Mouse (Mus musculus): Measurements from ENCODE around the gene Txndc8. TPM values are rescaled to one million over a fixed set of nuclear protein-coding genes. Genes with fewer than 3 reads are reported as not detected.

Txndc8 gene
- total and polyA plus RNA-seq, 3 experiments, result not detected

DNA sequence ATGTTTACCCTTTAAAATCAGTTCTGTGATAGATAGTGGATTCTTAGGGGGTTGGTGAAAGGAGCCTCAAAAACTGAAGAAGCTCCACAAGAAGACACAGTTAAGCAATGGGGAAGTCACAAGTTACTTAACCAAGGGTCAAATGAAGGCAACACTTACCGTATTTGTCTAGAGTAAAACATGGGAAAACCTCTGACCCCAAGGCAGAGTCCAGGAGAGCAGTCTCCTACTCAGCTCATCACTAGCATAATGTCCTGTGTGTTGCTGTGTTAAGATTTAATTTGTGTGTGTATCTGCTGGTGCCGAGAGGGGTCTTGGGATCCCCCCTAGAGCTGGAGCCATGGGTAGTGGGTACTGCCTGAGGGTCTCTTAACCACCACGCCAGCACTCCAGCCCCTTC is 56.5 kb downstream of the Txndc8 start:
- DNase-seq (ENCODE audit: extremely low read depth), result no peak
- in situ Hi-C loops (cut with MboI; ENCODE audit: low pct_ligation_motif_present, low pct_unique_long_range_greater_than_20kb, low sequenced_read_pairs), result loop anchor here (10.0 kb wide), 1 partner anchor 122 kb away; no protein-coding TSS in a partner anchor
- Histone ChIP-seq H3K27me3 (replicated peaks) (no peaks in the 10 kb centered on the region), H3K9me3 (replicated peaks; ENCODE audit: low read length) (peaks cover 10% of the 10 kb centered on the region), H3K4me1 (ENCODE audit: control insufficient read depth in 1 of 2, insufficient read depth in 2 of 2) (peaks cover 0 to 37% of the 10 kb centered on the region in 2 experiments; a peak in 2 of 4 replicates), H3K79me2 (replicated peaks; ENCODE audit: control insufficient read depth, extremely low read depth, insufficient read depth, poor library complexity, severe bottlenecking) (peaks cover 49% of the 10 kb centered on the region), H3K9ac (ENCODE audit: insufficient read depth, low read depth) (no peak overlapping the region), H3K36me3 (replicated peaks in 1 of 2; ENCODE audit: control insufficient read depth in 1 of 2, insufficient read depth in 1 of 2, low read length in 1 of 2) (peaks cover 43 to 58% of the 10 kb centered on the region in 2 experiments), H3K4me3 (replicated peaks in 1 of 3; ENCODE audit: low read depth in 2 of 3, low read length in 2 of 3, poor library complexity in 1 of 3) (no peak overlapping the region), H3K4me2 (ENCODE audit: insufficient read depth, low read depth, poor library complexity, severe bottlenecking) (peak overlapping the region; percentile 16; the same call in 1 of the 2 replicates), H3K27ac (ENCODE audit: insufficient read depth, low read depth) (no peak overlapping the region)
- dilution Hi-C loops (cut with MboI; ENCODE audit: extremely low pct_ligation_motif_present, extremely low pct_unique_long_range_greater_than_20kb, low sequenced_read_pairs), result no loop called here
- no peak for TF ChIP-seq MYC (IDR thresholded peaks at IDR 0.05; ENCODE audit: low read depth, low read length)
- no peak for TF ChIP-seq TCF12 (IDR thresholded peaks at IDR 0.05; ENCODE audit: low read depth, low read length)
- TF ChIP-seq CTCF (conservative IDR thresholded peaks at IDR 0.05 in 1 of 2, IDR thresholded peaks at IDR 0.05 in 1 of 2; ENCODE audit: low read depth in 2 of 2, low read length in 2 of 2), result no peak
- no peak for TF ChIP-seq USF2 (conservative IDR thresholded peaks at IDR 0.05; ENCODE audit: low read depth, low read length)
- TF ChIP-seq UBTF (IDR thresholded peaks at IDR 0.05; ENCODE audit: low read depth, low read length), result no peak
- TF ChIP-seq ZMIZ1 (IDR thresholded peaks at IDR 0.05; ENCODE audit: low read depth, low read length), result no peak
- no peak for TF ChIP-seq MAX (IDR thresholded peaks at IDR 0.05; ENCODE audit: low read length)
- no peak for TF ChIP-seq RCOR1 (conservative IDR thresholded peaks at IDR 0.05; ENCODE audit: low read depth, low read length)
- TF ChIP-seq NRF1 (IDR thresholded peaks at IDR 0.05; ENCODE audit: low read depth, low read length), result no peak
- no peak for TF ChIP-seq ELF1 (IDR thresholded peaks at IDR 0.05; ENCODE audit: low read depth, low read length)
- TF ChIP-seq ZKSCAN1 (IDR thresholded peaks at IDR 0.05; ENCODE audit: borderline replicate concordance, low read depth, low read length), result no peak
- no peak for TF ChIP-seq POLR2AphosphoS2 (IDR thresholded peaks at IDR 0.05; ENCODE audit: low read depth, low read length)
- no peak for TF ChIP-seq BHLHE40 (IDR thresholded peaks at IDR 0.05; ENCODE audit: low read depth, low read length)
- no peak for TF ChIP-seq PAX5 (IDR thresholded peaks at IDR 0.05; ENCODE audit: low read length)
- no peak for TF ChIP-seq ETS1 (conservative IDR thresholded peaks at IDR 0.05; ENCODE audit: low read depth, low read length)
- TF ChIP-seq RAD21 (IDR thresholded peaks at IDR 0.05; ENCODE audit: low read depth, low read length), result no peak
- TF ChIP-seq KAT2A (IDR thresholded peaks at IDR 0.05; ENCODE audit: insufficient replicate concordance, low read length), result no peak
- TF ChIP-seq MAFK (IDR thresholded peaks at IDR 0.05; ENCODE audit: insufficient replicate concordance, low read length), result no peak

- no peak overlapping the region for H3K27ac ChIP-seq (ENCODE audit: insufficient read depth, low read depth)
- peaks cover 0 to 37% of the 10 kb centered on the region in 2 experiments; a peak in 2 of 4 replicates for H3K4me1 ChIP-seq (ENCODE audit: control insufficient read depth in 1 of 2, insufficient read depth in 2 of 2)
- H3K9me3 ChIP-seq (replicated peaks; ENCODE audit: low read length), result peaks cover 10% of the 10 kb centered on the region
- in situ Hi-C loops (cut with MboI; ENCODE audit: low pct_ligation_motif_present, low pct_unique_long_range_greater_than_20kb, low sequenced_read_pairs) (loop anchor here (10.0 kb wide), 1 partner anchor 125 kb away; no protein-coding TSS in a partner anchor), dilution Hi-C loops (cut with MboI; ENCODE audit: extremely low pct_ligation_motif_present, extremely low pct_unique_long_range_greater_than_20kb, low sequenced_read_pairs) (no loop called here)
- H3K36me3 ChIP-seq (replicated peaks in 1 of 2; ENCODE audit: control insufficient read depth in 1 of 2, insufficient read depth in 1 of 2, low read length in 1 of 2), result peaks cover 58 to 84% of the 10 kb centered on the region in 2 experiments
- H3K4me3 ChIP-seq (replicated peaks in 1 of 3; ENCODE audit: low read depth in 2 of 3, low read length in 2 of 3, poor library complexity in 1 of 3), result no peak overlapping the region
- H3K79me2 ChIP-seq (replicated peaks; ENCODE audit: control insufficient read depth, extremely low read depth, insufficient read depth, poor library complexity, severe bottlenecking), result peaks cover 39% of the 10 kb centered on the region
- TF ChIP-seq BHLHE40 (IDR thresholded peaks at IDR 0.05; ENCODE audit: low read depth, low read length) (no peak), USF2 (conservative IDR thresholded peaks at IDR 0.05; ENCODE audit: low read depth, low read length) (no peak), GABPA (IDR thresholded peaks at IDR 0.05; ENCODE audit: insufficient replicate concordance, low read depth, low read length) (no peak), ETS1 (conservative IDR thresholded peaks at IDR 0.05; ENCODE audit: low read depth, low read length) (no peak), KAT2A (IDR thresholded peaks at IDR 0.05; ENCODE audit: insufficient replicate concordance, low read length) (no peak), MYC (IDR thresholded peaks at IDR 0.05; ENCODE audit: low read depth, low read length) (no peak), RAD21 (IDR thresholded peaks at IDR 0.05; ENCODE audit: low read depth, low read length) (no peak), MEF2A (IDR thresholded peaks at IDR 0.05; ENCODE audit: borderline replicate concordance, low read depth, low read length) (no peak), ZNF384 (IDR thresholded peaks at IDR 0.05; ENCODE audit: low read depth, low read length) (no peak)
- H3K4me2 ChIP-seq (ENCODE audit: insufficient read depth, low read depth, poor library complexity, severe bottlenecking), result no peak overlapping the region
- no peak for DNase-seq (ENCODE audit: extremely low read depth)
- H3K9ac ChIP-seq (ENCODE audit: insufficient read depth, low read depth), result no peak overlapping the region
- H3K27me3 ChIP-seq (replicated peaks), result no peaks in the 10 kb centered on the region
These were observed 59.1 kb downstream of the Txndc8 start for GRCm38 (mm10) chr4:57949866-57950265.

Measured in CH12.LX (cell line).